Mouse (Mus musculus): ENCODE results near the gene Rps6ka5.

Gene Rps6ka5

GRCm38 (mm10) chr12:100655972-100656371 is 70.8 kb downstream of the Rps6ka5 start:
- no peak for DNase-seq

GRCm38 (mm10) chr12:100641936-100642335 is 84.8 kb downstream of the Rps6ka5 start:
- no peak for DNase-seq

GRCm38 (mm10) chr12:100640726-100641125 is 86.1 kb downstream of the Rps6ka5 start:
- no peak for DNase-seq

- peak; percentile 88 for DNase-seq
Observed at GRCm38 (mm10) chr12:100639680-100640079, 87.1 kb downstream of the Rps6ka5 start.

DNA sequence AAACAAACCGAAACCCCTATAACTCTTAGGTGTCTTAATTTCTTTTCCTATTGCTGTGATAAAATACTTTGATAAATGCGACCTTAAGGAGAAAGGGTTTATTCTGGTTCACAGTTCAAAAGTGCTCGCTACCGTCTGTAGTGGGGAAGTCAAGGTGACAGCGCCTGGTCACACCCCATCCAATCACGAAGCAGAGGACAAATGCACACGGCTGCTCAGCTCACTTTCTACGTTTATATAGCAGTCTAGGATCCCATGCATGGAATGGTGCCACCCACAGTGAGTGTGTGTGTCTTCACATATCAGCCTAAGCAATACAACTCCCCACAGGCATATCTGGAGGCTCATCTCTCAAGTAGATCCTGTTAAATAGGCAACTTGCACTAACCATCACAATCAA is 88.9 kb downstream of the Rps6ka5 start:
- DNase-seq = peak; percentile 55

GRCm38 (mm10) chr12:100636733-100637132 is 90.0 kb downstream of the Rps6ka5 start:
- peak; percentile 75 for DNase-seq

DNA sequence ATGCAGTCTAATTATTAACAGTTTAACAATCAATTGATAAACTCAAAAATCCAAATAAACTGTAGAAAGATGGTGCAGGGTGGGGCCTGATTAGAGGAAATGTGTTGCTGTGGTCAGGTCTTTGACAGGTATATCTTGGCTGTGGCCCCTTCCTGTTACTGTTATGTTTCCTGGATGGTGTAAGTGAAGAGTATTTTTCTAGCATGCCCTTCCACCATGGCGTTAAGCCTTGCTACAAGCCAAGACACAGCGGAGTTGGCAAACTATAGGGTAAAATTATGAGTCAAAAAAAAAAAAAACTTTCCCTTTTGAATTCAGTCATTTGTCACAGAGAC is 90.5 kb downstream of the Rps6ka5 start:
- DNase-seq = peak; percentile 64

- DNase-seq = peak; percentile 55
Observed at GRCm38 (mm10) chr12:100635601-100636298, 91.0 kb downstream of the Rps6ka5 start.

DNA sequence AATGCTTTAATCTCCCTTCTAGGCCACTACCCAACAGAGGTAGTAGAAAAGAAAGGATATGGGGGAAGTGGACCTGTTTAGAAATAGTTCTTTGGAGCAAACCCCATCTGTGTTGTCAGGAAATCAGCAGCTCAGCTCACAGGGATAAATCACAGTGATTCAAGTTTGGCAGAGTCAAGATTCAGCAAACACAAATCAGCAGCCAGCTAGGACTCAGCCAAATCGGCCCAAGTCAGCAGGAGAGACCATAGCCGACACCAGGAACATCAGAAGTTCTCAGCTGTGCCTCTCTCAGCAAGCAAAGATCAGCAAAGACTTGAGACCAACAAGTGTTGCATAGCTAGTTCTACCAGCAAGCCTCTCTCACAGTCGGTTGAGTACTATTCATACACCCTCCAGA is 93.6 kb downstream of the Rps6ka5 start:
- peak; percentile 89 for DNase-seq

DNA sequence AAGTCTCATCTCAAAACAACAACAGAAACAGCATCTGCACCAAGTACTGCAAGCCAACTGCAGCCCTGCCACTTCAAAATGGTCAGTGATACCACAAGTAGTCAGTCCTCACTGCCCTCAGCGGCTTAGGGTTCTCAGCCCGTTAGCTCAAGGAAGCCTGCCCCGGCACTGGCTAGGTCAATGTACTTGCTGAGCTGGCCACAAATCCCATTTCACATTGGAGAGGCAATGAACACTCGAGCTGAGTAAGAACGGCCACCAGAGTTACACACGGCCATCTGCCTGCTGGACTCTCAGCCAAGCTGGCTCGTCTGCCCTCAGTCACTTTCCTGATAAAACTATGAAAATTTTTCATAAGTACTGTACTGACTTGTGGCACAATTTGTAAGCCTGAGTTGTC is 95.5 kb downstream of the Rps6ka5 start:
- DNase-seq = peak; percentile 89

DNA sequence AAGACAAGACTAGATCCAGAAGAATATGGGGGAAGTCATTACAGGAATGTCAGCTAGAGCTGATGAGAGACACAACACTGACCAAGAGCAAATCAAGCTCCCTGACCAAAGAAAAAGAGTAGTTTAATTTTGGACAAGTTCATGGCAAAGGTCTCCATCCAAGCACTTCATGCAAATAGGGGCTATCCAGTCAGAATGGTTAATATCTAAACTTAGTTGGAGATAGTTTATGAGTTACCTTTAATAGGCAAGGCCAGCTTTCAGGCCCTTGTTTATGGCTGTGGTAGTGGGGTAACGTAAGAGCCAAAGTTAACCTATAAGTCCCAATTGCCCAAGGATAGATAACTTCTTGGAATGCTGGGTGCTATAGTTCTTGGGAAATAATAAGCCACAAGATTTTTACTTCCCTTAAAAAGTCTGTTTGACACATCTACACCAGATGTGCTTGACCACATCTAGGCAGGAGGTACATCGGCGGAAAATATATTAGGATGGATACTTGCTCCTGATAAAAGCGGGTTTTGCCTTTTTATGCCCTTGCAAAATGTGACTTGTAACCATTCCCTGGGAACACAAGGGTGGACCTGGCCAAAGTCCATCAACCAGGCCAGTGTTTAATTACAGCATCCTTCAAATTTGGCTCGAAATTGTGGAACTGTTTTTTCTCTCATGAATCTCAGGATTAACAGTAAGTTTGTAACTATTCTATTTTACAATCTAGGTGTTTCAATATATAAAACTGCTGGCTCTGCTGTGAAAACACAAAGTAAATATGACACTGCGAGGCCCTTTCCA is 97.5 kb downstream of the Rps6ka5 start:
- DNase-seq = no peak

DNA sequence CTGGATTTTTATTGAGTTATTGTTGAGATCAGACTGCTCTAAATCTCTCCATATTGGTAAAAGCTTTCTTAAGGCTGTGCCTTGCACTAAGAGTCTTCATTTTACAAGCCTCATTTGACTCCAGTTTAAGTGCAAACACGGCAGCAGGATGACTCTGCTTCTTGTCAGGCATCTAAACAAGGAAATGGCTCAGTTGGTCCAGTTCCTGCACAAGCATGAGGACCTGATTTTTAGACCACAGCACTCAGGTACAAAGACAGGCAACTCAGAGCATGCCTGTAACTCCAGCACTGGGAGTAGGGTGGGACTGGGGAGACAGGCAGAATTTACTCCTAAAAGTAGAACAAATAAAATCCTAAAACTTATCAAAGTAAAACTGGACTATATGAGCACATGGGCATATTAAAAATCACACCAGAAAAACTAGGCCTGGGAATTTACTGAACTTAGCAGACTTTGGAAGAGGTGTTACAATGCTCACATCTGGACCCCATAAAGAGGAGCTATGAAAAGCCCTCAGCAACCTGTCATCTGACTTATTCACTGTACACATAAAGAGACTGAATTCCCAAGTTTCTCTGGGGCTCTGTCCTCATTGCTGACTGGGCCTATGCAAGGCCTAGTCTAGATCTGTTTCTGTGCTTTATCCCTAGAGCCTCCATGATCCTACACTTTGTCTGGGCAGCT is 99.6 kb downstream of the Rps6ka5 start:
- DNase-seq = peak; percentile 83

- DNase-seq = peak; percentile 95
Observed at GRCm38 (mm10) chr12:100626273-100626990, 100.4 kb downstream of the Rps6ka5 start.

GRCm38 (mm10) chr12:100624854-100625447 is 101.8 kb downstream of the Rps6ka5 start:
- no peak for DNase-seq

GRCm38 (mm10) chr12:100615251-100615650 is 111.5 kb downstream of the Rps6ka5 start:
- DNase-seq = peak; percentile 69

DNA sequence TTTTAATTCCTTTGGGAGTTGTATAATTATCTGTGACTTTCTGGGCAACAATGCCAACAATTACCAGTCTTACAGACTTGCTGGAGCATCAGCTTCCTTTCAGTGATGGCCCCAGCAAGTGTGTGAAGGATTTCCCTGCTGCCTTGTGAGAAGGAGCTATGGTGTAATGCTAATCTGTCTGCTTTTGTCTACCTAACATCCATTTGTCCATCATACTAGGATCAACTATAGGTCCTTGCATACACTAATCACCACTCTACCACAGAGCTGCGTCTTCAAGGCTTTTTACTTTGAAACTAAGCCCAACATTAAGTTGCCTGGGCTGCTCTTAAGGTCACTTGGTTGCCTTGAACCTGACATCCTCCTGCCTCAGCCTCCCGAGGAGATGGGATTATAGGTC is 112.9 kb downstream of the Rps6ka5 start:
- DNase-seq = peak; percentile 27

DNA sequence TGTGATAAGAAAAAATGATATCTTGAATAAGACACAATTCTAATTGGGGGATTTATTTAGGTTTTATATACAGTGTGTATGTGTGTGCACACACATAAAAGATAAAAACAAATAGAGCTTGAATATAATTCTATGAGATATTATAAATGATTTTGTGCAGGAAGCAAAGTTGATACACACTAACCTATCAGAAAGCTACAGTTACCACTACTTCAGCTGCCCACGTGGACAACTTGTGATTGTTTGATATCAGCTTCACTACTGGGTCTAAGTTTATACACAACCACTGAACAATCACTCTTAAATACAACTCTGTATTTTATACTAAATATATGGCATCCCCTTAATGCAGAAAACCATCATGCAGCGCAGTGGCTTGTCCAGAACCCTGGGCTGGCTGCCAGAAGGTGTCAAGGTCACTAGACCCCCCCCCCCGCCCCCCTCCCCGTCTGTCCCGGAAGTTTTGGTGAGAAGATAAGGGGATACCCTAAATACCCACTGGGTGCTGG is 113.5 kb downstream of the Rps6ka5 start:
- no peak for DNase-seq

DNA sequence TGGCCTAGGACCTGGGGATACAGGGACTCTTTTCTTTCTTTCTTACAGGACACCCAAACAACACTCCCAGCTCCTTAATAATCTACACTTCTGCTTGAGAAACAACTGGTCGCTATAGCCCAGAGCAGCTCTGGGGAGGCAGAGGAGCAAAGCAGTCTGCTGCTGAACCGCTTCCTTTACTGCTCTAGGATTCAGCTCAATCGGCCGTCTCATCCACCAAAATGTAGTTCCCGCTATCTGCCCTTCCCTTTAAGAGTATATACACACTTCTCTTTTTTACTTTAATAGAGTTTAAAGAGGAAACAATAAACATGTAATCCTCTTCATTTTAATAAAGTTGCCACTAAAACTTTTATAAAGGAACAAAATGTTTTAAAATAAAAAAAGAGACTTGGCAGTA is 117.0 kb downstream of the Rps6ka5 start:
- no peak for DNase-seq

GRCm38 (mm10) chr12:100609064-100609463 is 117.7 kb downstream of the Rps6ka5 start:
- no peak for DNase-seq

GRCm38 (mm10) chr12:100606733-100607132 is 120.0 kb downstream of the Rps6ka5 start:
- DNase-seq = no peak

DNA sequence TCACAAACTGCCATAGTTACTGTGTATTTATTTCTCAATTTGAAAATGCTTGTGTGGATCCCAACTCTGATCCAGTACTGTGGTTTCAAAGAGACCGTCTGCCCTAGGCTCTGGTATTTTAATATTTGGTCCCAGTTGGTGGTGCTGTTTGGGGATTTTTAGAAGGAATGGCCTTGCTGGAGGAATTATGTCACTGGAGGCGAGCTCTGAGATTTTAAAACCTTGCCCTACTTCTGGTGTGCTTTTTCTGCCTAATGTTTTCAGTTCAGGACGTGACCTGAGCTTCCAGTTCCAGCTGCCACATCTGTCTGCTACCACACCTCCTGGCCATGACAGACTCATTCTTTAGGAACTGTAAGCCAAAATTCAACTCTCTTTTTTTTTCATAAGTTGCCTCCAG is 121.2 kb downstream of the Rps6ka5 start:
- DNase-seq = no peak

DNA sequence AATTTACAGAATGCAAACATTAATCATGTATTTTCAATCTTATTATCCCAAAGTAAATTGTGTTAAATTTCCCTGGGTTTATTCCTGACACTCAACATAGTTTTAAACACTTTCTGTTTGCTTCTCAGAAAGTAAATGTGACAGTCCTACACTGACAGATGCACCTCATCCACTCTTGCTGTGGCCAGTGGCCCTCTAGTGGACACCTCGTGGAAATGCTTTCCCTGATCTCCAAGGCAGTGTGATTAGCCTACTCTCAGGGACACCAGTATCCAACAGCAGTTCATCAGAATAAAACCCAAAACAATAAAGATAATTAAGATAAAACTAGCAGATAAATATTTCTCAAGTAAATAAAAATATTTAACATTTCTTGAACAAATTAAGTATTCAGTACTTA is 122.2 kb downstream of the Rps6ka5 start:
- no peak for DNase-seq

DNA sequence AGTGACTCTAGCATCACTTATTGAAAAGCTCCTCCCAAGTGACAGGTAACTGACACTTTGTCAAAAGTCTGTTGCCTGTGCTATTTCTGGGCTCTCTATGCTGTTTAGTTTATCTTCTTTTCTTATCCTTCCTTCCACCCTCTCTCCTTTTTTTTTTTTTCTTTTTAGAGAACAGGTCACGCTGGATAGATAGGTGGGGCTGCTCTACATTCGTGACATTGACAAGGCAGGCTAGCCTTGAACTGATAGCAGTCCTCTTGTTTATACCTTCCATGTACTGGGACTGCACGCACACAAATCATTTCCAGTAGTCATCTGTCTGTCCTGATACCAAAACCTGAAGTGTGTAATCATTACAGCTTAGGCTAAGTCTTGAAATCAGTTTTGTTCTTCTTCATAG is 132.1 kb downstream of the Rps6ka5 start:
- DNase-seq = no peak

Data from heart, adult 11 months (tissue).